Mouse (Mus musculus): ENCODE data around the gene Gm17606.

- TF ChIP-seq CTCF (IDR thresholded peaks at IDR 0.05; ENCODE audit: insufficient read depth, low read length) = no peak
- TF ChIP-seq POLR2A (IDR thresholded peaks at IDR 0.05; ENCODE audit: borderline replicate concordance, extremely low read depth, low read depth, low read length) = no peak
These were observed 46.5 kb downstream of the Gm17606 start for GRCm38 (mm10) chr14:54687251-54687650.

Measured in lung, adult 2 months (tissue).